Mouse (Mus musculus) neutrophil, adult 5-6 weeks (primary cell): ENCODE results near the gene Mbd6. TPM values are rescaled to one million over a fixed set of nuclear protein-coding genes. Genes with fewer than 3 reads are reported as not detected.
A peak's percentile ranks its signal among the peaks of the same experiment; 100 is the strongest.

Experiments used
- ATAC-seq: fragments of 151-379, 151-347 bp; 2 replicates; pipeline ENCODE4 v1.8.0; 2017; ENCODE audit warnings: mild to moderate bottlenecking, moderate TSS enrichment; ENCODE audit not compliant: insufficient number of reproducible peaks, poor library complexity, low FRiP score, severe bottlenecking; ENCODE audit errors: extremely low read depth
- total RNA-seq: library from RNA; stranded (forward); fragments of 200-1000 nt; gene quantifications from 2 replicates; pipeline ENCODE4 v1.2.3, GENCODE M21; 2017

Mbd6 gene
- total RNA-seq, 1 experiment from 2014 or later = 27.8 TPM

DNA sequence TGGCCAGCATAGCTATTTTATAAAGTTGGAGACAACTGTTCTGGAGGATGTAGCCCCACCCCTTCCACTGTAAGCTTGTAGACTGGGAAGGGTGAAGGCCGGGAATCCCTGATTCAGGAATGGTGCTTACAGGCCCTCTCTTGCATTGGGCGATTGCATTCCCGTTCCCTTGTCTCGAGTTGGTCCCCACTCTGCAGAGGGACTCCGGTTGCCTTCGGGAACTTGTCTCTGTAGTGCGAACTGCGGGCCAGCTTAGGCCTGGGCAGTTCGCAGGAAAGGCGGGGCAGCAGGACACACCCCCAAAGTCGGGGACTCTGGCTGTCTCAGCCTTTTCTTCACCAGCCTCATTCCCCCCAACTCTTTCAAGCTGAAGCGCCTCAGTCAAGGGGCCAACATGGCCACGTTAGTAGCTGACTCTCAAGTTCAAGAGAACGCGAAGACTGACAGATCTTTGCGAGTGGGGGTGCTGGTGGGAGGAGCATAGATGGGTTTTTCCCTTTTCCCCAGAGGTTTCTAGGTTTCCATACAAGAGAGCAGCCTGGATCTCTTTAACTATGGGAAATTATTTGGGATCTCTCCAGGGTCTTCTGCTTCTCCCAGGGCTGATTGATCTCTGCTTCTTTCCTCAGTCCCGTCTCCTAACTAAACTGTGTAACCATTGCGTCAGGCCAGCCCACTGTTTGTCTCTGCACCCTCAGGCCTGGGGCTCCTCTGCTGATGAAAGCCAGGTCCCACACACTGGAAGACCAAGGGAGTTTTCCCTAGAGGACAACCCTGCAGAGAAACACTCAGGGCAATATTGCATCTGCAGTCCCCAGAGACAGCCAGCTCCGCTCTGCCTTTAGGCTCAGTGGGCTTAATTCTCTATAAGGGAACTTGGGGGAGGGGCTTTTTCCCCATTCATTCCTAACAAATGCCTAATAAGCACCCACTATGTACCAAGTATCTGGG lies 2.4 kb upstream of the Mbd6 start:
- ATAC-seq = no peak

GRCm38 (mm10) chr10:127290307-127290929 lies 1.6 kb upstream of the Mbd6 start:
- ATAC-seq = peak; percentile 80

DNA sequence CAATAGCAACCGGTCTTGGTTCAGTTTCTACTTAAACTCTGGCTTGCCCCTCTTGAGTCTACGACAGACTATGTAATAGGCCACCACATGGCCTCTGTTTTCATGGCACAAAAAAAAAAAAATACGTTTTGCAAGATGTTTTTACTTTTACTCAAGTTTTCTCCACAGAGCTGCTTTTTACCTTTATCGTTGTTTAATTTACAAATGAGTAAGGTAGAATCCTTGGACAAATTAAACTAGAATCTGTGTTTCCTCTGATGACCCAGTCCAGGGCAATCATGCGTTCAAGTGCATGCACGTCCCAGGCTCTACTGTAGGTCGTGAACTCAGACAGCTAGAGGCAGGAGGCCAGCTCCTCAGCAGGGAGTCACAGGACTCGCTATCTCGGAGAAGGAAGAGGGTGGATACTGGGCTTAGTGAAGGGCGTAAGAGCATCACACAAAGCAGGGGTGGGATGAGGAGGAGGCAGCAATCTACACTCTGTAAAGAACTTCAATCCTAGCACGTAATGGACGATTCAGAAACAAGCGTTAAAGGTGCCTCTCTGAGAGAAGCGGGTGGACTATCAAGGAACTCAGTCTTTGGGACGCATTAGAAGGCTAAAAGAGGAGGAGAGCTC lies 864 bp upstream of the Mbd6 start:
- no peak for ATAC-seq

GRCm38 (mm10) chr10:127288328-127288799 lies 454 bp downstream of the Mbd6 start:
- ATAC-seq = no peak

DNA sequence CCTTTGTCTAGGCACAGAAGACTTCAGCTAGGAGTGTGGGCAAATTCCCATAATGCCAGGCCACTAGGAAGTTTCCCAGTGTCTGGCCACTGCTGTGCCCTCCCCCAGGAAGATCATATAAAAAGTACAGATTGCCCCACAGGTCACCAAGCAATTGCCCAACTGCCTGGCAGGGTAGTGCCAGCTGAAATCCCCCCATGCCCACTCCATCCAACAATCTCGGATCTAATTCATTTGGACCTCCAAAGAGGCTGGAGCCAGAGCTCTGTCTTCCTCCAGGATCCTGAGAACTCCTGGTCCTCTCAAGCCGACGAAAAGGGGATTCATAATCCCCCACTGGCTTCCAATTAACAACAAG lies 903 bp downstream of the Mbd6 start:
- no peak for ATAC-seq

DNA sequence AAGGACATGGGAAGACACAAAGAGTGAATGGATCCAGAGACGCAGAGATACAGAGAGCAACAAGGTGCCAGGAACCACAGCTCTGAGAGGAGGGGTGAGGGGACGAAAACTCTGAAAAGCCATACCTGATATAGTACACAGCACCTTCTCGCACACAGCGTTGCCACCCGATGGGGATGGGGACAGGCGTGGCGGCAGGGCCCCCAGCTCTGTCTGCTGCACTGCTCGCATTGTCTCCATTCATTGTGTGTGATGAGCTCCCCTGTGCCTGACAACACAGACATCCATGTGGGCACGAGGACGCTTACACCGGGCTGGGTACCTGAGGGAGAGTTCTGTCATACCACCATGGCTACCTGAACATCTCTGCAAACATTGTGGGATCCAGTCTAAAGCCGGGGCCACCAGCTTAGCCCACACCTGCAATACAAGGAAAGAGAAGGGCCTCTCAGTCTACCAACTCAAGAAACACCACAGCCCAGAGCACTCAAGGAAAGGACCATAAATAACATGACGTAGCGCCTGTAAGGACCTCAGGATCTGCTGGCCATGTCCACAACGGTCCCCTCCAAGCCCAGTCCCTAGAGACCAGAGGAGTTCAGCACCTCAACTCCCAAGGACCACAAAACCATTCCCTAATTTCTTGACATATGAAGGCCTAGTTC lies 1.4 kb downstream of the Mbd6 start:
- ATAC-seq = no peak

DNA sequence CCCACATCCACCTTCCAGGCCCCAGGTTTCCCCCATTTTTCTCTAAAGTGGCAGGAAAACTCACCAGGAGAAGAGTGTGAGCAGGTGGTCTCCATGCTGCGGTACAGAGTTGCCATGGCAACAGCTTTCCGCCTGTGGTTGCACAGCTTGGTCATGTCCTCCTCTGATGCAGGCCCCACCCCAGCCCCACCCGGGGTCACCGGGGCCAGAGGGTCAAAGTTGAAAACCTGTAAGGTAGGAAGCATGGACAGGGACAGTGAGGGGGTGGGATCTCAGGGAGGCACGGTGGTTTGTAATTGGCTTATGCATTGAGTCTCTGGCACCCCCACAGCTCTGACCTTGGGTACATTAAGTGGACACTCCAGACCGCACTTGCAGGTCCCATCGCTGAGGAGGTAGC lies 2.1 kb downstream of the Mbd6 start:
- no peak for ATAC-seq

DNA sequence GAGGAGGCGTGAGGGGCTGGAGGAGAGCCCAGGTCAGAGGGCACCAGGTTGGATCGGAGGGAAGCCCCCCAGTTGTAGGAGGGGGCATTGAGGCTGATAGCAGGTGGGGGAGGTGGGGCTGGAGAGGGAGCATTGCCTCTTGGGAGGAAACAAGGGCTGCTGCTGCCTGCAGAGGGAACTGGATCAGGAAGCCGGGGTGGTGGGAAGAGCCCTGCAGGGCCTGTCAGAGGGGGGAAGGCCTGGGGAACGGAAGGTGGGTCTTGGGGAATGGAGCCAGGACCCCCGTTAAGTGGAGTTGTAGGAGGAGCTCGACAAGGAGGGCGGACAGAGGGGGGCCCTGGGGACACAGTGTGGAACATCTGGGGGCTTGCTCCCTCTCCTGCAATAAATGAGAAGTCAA lies 2.6 kb downstream of the Mbd6 start:
- ATAC-seq = no peak

DNA sequence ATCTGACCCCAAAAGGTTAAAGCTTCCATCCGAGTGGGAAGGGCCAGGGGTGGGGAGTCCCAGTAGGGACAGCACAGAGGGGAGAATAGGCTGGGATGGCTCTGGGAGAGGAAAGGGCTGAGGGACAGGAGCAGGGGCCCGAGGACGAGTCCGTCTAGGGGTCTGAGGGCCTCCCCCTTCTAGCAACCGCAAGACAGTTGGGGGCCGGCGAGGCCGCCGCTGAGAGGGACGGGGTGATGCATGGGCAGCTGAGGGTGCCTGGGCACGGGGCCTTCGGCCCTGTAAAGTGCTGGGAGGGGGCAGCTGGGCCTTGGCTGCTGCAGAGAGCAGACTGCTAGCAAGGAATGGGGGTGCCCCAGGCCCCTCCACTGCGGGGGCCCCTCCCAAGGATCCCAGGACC lies 3.2 kb downstream of the Mbd6 start:
- ATAC-seq = no peak

GRCm38 (mm10) chr10:127284724-127285500 lies 3.9 kb downstream of the Mbd6 start:
- ATAC-seq = no peak

DNA sequence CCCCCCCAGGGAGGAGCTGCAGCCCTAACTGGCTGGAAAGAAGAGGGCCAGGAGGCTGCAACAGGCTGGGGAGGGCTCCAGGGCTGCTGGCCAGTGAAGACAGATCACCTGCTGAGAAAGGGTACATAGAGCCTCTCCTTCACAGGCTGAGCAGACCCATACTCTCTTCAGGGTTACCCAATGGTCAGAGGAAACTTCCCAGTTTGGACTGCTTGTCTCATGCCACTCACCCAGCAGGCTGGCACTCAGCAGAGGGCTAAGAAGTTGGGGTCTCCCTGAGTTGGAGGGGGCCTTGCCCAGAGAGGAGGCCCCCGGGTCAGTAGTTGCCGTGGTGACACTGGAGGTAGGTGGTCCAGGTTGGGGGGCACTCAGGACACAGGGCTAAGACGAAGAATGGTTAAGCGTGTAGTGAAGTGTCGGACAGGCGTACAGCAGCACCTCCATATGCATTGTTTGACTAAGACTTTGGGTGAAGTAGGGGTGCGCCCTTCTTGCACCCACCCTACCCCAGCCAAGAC lies 4.7 kb downstream of the Mbd6 start:
- no peak for ATAC-seq

DNA sequence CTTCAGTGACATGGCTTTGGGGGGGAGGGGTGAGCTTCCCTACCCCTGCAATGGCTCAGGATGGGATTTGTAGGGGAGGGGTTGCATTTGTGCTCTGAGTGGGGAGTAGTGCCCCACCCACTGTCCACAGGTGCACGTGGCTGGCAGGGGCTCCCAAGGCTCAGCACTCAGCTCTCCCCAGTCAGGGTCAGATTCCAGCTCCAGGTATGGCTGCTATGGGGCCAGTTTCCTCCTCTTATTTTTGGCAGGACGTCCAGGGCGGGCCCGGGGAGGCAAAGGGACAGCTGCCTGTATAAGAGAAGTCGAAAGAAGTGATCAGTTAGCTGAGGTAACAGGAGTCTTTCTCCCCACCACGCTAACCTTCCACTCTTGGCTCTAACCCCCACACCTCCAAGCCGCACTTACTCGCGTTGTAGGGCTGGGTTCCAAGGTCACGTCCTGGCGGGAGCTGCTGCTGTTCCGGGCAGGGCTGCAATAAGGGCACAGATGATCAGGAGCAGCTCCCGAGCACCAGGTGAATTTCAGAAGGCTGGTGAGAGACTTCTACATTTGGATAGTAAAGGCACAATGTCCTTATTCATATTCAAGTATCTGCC lies 6.1 kb downstream of the Mbd6 start:
- no peak for ATAC-seq

DNA sequence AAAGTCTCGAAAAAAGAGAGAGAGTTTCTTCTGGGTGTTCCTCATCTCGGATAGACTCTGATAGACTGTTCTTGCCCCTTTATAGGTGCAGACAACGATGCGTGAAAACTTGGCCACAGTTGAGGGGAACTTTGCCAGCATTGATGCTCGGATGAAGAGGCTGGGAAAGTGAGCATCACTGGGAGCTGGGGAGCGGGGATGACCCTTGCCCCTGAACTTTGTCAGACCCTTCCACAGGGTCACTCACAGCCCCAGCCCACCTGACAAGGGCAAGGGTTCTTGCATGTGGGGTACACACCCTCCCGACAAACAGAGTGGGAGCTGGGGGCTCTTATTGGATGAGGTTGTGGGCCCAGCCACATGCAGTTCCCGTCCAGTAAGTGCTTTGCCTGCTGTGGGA lies 7.5 kb downstream of the Mbd6 start:
- no peak for ATAC-seq

DNA sequence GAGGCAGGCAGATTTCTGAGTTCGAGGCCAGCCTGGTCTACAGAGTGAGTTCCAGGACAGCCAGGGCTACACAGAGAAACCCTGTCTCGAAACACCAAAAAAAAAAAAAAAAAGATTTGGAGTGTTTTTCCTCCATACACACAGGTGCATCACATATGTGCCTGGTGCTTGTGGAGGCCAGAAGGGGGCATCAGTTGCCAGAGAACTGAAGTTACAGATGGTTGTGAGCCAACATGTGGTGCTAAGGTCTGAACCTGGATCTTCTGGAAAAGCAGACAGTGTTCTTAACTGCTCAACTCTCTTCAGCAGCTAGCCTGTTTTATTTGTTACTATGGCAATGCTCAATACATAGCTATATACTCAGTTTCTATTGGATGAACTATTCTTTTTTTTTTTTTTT lies 9.1 kb downstream of the Mbd6 start:
- no peak for ATAC-seq

GRCm38 (mm10) chr10:127274261-127275022 lies 14.4 kb downstream of the Mbd6 start:
- ATAC-seq = no peak

DNA sequence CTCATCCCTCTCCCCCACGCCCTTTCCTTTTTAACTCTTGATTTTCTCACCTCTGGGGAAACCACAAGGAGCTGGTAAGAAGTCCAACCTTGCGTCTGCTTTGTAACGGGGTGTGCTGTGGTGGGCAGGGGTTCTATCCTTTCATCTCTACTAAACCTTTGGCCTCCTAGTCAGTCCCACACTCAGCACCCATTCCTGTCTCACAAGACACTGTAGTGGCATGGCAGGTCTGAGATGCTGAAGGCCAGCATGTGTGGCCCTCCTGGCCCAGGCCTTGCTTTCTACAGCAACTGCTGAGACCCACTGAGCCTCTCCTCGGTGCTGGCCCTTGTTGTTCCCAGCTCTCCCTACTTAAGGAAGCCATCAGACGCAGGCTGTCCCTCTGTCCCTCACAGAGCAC lies 16.4 kb downstream of the Mbd6 start:
- ATAC-seq = no peak

DNA sequence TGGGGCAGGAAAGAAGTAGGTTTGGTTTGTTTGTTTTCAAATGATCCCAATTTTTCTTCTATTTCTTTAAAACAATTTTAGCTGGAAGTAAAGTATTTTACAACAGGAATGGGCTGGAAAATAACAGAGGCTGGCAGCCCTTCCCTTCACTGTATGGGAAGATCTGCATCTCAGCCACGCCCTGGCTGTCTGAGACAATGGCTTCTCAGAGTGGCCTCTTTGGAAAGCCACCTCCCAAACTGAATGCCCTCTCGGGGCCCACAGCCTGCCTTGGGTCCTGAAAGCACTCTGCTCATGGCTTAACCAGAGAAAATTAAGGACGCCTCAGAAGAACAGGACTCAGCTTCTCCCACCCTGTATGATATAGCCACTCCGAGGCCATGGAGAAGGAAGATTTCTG lies 18.9 kb downstream of the Mbd6 start:
- ATAC-seq = no peak
